In the genomic region with DNA sequence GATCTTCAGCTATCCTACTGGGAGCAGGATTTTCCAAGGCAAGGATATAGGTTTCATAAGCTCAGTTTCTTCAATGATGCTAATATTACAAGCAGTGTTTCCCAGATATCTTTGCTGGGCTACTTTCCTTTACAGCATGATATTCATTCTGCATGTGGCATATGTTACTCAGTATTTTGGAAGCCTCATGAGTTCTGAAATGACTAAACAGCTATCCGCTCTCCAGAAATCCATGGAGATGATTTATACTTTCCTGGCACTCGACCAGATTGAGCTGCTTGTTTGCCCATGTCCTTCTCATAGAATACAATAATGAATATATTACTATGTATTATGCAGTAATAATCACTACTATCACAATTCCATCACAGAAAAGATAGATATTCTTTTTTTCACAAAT, we compare ENCODE assay signal across 16 mouse cellular contexts.
DNase-seq lines count a peak whose midpoint lies in the region; ATAC-seq and TF ChIP-seq lines count a peak whose summit lies in the region.
"Had no signal": no experiment of that assay in that cellular context is flagged by ENCODE, and none has a peak within 500 bp of the region (broad histone marks: within the 10 kb centered on the region; RNA-seq: fewer than 3 reads in every experiment).

No protein-coding gene starts in this region.

- no peak overlapping the region for H3K4me3 ChIP-seq in forebrain, embryonic 16.5 days (replicated peaks; ENCODE audit: low read length)
- no peak overlapping the region for H3K4me3 ChIP-seq in forebrain, embryonic 10.5 days
- H3K4me3 ChIP-seq in hindbrain, embryonic 10.5 days, result no peak overlapping the region
- H3K4me3 ChIP-seq: embryonic facial prominence, embryonic 13.5 days; heart, adult 2 months; hindbrain, embryonic 13.5 days; limb, embryonic 15.5 days; neural tube, embryonic 12.5 days had no signal

- DNase-seq in forebrain, embryonic 10.5 days (ENCODE audit: extremely low spot score, low spot score), result no peak
- DNase-seq in left cerebral cortex, adult 11 months (ENCODE audit: low spot score), result peak; percentile 2
- no peak for DNase-seq in left cerebral cortex, postnatal 4 days
- peak; percentile 9 for DNase-seq in NIH3T3 (ENCODE audit: low read depth)
- peak; percentile 49 for DNase-seq in brain, embryonic 14.5 days (ENCODE audit: low read depth)
- DNase-seq in hindbrain, embryonic 10.5 days (ENCODE audit: low spot score), result no peak
- DNase-seq: cerebellum, adult 11-12 months; gastrocnemius, postnatal 14 days; heart, adult 2 months; kidney, adult 9 months; thymus, postnatal 36 days had no signal

- no peak overlapping the region for H3K4me2 ChIP-seq in forebrain, embryonic 16.5 days (ENCODE audit: low read length)
- H3K4me2 ChIP-seq: embryonic facial prominence, embryonic 13.5 days; hindbrain, embryonic 13.5 days; limb, embryonic 15.5 days; neural tube, embryonic 12.5 days had no signal

- no peak for TF ChIP-seq CTCF in brain, embryonic 14.5 days (IDR thresholded peaks at IDR 0.05; ENCODE audit: borderline replicate concordance, extremely low read depth, insufficient read depth, insufficient read length)

- H3K27ac ChIP-seq in forebrain, embryonic 16.5 days (ENCODE audit: low read length), result no peak overlapping the region
- no peak overlapping the region for H3K27ac ChIP-seq in forebrain, embryonic 10.5 days
- H3K27ac ChIP-seq in hindbrain, embryonic 10.5 days, result no peak overlapping the region
- H3K27ac ChIP-seq: embryonic facial prominence, embryonic 13.5 days; heart, adult 2 months; hindbrain, embryonic 13.5 days; limb, embryonic 15.5 days; neural tube, embryonic 12.5 days had no signal

- TF ChIP-seq POLR2A in brain, embryonic 14.5 days (IDR thresholded peaks at IDR 0.05; ENCODE audit: borderline replicate concordance, extremely low read depth, insufficient read depth, insufficient read length, poor library complexity, severe bottlenecking), result no peak

- 68% methylated on average over 2 of the region's 2 CpGs for WGBS in forebrain, embryonic 16.5 days
- WGBS in forebrain, embryonic 10.5 days, result 88% methylated on average over 2 of the region's 2 CpGs
- 84% methylated on average over 2 of the region's 2 CpGs for WGBS in hindbrain, embryonic 10.5 days

- H3K27me3 ChIP-seq in forebrain, embryonic 16.5 days (replicated peaks; ENCODE audit: control insufficient read depth, insufficient read depth, low read length), result no peaks in the 10 kb centered on the region
- H3K27me3 ChIP-seq in forebrain, embryonic 10.5 days (ENCODE audit: poor library complexity, severe bottlenecking), result no peaks in the 10 kb centered on the region
- no peaks in the 10 kb centered on the region for H3K27me3 ChIP-seq in hindbrain, embryonic 10.5 days (ENCODE audit: insufficient read depth, poor library complexity, severe bottlenecking)
- H3K27me3 ChIP-seq: embryonic facial prominence, embryonic 13.5 days; hindbrain, embryonic 13.5 days; limb, embryonic 15.5 days; neural tube, embryonic 12.5 days had no signal

- H3K9ac ChIP-seq in forebrain, embryonic 16.5 days (replicated peaks; ENCODE audit: low read depth, low read length), result no peak overlapping the region
- H3K9ac ChIP-seq: embryonic facial prominence, embryonic 13.5 days; hindbrain, embryonic 13.5 days; limb, embryonic 15.5 days; neural tube, embryonic 12.5 days had no signal

- intact Hi-C loops in left cerebral cortex, postnatal 4 days (cut with DNase I), result no loop called here

- peak; percentile 62 for ATAC-seq in forebrain, embryonic 16.5 days

- H3K4me1 ChIP-seq in forebrain, embryonic 16.5 days (replicated peaks; ENCODE audit: control insufficient read depth, insufficient read depth, low read length), result no peaks in the 10 kb centered on the region
- H3K4me1 ChIP-seq in forebrain, embryonic 10.5 days, result no peaks in the 10 kb centered on the region
- no peaks in the 10 kb centered on the region for H3K4me1 ChIP-seq in hindbrain, embryonic 10.5 days (replicated peaks)
- H3K4me1 ChIP-seq: embryonic facial prominence, embryonic 13.5 days; hindbrain, embryonic 13.5 days; limb, embryonic 15.5 days; neural tube, embryonic 12.5 days had no signal

- H3K36me3 ChIP-seq in forebrain, embryonic 16.5 days (ENCODE audit: control insufficient read depth, insufficient read depth), result no peaks in the 10 kb centered on the region
- H3K36me3 ChIP-seq in forebrain, embryonic 10.5 days (replicated peaks), result no peaks in the 10 kb centered on the region
- H3K36me3 ChIP-seq in hindbrain, embryonic 10.5 days, result no peaks in the 10 kb centered on the region
- H3K36me3 ChIP-seq: embryonic facial prominence, embryonic 13.5 days; hindbrain, embryonic 13.5 days; limb, embryonic 15.5 days; neural tube, embryonic 12.5 days had no signal

- no peaks in the 10 kb centered on the region for H3K9me3 ChIP-seq in forebrain, embryonic 16.5 days (ENCODE audit: control insufficient read depth, low read length)
- no peaks in the 10 kb centered on the region for H3K9me3 ChIP-seq in forebrain, embryonic 10.5 days
- H3K9me3 ChIP-seq in hindbrain, embryonic 10.5 days, result no peaks in the 10 kb centered on the region
- H3K9me3 ChIP-seq: embryonic facial prominence, embryonic 13.5 days; hindbrain, embryonic 13.5 days; limb, embryonic 15.5 days; neural tube, embryonic 12.5 days had no signal

Comparison
In these comparisons a context has a peak if more than half of its experiments do, and no peak if none do; other contexts are left out.
1. DNase-seq: peak in left cerebral cortex, adult 11 months (single experiment), NIH3T3 (single experiment) and brain, embryonic 14.5 days (single experiment); none in forebrain, embryonic 10.5 days (single experiment), left cerebral cortex, postnatal 4 days (single experiment) and hindbrain, embryonic 10.5 days (single experiment).